Mouse (Mus musculus) forebrain, embryonic 16.5 days (tissue): ENCODE measurements around the gene Il7r. TPM values are rescaled to one million over a fixed set of nuclear protein-coding genes. Genes with fewer than 3 reads are reported as not detected.

Experiments used
- polyA plus RNA-seq: library from polyadenylated mRNA; unstranded; fragments of >200 nt; fragmentation: Nextera tagmentation; extraction: Ambion mirVana; gene quantifications from 2 replicates; pipeline ENCODE4 v1.2.1, GENCODE M21; 2015

Il7r gene
- polyA plus RNA-seq, 1 experiment from 2014 or later: not detected

Other genes starting within 250 kb of the Il7r start
- gene Ugt3a2, start 194.6 kb downstream of the Il7r start, polyA plus RNA-seq: not detected in 2 replicates
- 2.2 and 2.8 TPM in 2 replicates for gene Capsl, start 94.1 kb downstream of the Il7r start, polyA plus RNA-seq
- 0.75 and 0.81 TPM in 2 replicates for gene Spef2, start 218.7 kb upstream of the Il7r start, polyA plus RNA-seq